Comparison of ENCODE assay signal across 18 mouse cellular contexts in genomic region chr19:20576984-20577383, GRCm38 (mm10).
DNase-seq lines count a peak whose midpoint lies in the region; ATAC-seq and TF ChIP-seq lines count a peak whose summit lies in the region.
"Had no signal": no experiment of that assay in that cellular context is flagged by ENCODE, and none has a peak within 500 bp of the region (broad histone marks: within the 10 kb centered on the region; RNA-seq: fewer than 3 reads in every experiment).

No protein-coding gene starts in this region.

- no peaks in the 10 kb centered on the region for H3K9me3 ChIP-seq in intestine, embryonic 14.5 days (ENCODE audit: control insufficient read depth, low read length)
- no peaks in the 10 kb centered on the region for H3K9me3 ChIP-seq in intestine, postnatal 0 days (ENCODE audit: control insufficient read depth)
- H3K9me3 ChIP-seq in lung, embryonic 16.5 days (ENCODE audit: control insufficient read depth, low read length), result no peaks in the 10 kb centered on the region
- no peaks in the 10 kb centered on the region for H3K9me3 ChIP-seq in intestine, embryonic 16.5 days (ENCODE audit: control insufficient read depth, low read length)
- H3K9me3 ChIP-seq: embryonic facial prominence, embryonic 12.5 days; forebrain, embryonic 15.5 days; heart, embryonic 13.5 days had no signal

- no peak for DNase-seq in intestine, embryonic 14.5 days (ENCODE audit: low spot score)
- no peak for DNase-seq in lung, postnatal 36 days
- peak; percentile 5 for DNase-seq in embryo, embryonic 10.5 days (ENCODE audit: low spot score)
- no peak for DNase-seq in right cerebral cortex, adult 18-20 months
- no peak for DNase-seq in layer of hippocampus, postnatal 10 days (ENCODE audit: low spot score in 2 of 2)
- DNase-seq: adrenal gland, postnatal 10 days; cerebellum, adult 11 months; cerebellum, adult 8-10 months; cerebellum, postnatal 25 days; gastrocnemius, postnatal 36 days; heart, adult 11 months; heart, postnatal 36 days had no signal

- H3K27ac ChIP-seq in intestine, embryonic 14.5 days (ENCODE audit: low read depth), result peak overlapping the region; percentile 77
- no peak overlapping the region for H3K27ac ChIP-seq in intestine, postnatal 0 days (ENCODE audit: low read depth, low read length)
- peak overlapping the region; percentile 69 for H3K27ac ChIP-seq in lung, embryonic 16.5 days (ENCODE audit: low read length)
- peak overlapping the region; percentile 61 for H3K27ac ChIP-seq in intestine, embryonic 16.5 days (ENCODE audit: low read length)
- H3K27ac ChIP-seq: embryonic facial prominence, embryonic 12.5 days; forebrain, embryonic 15.5 days; heart, embryonic 13.5 days had no signal

- TF ChIP-seq CTCF in intestine, postnatal 0 days (IDR thresholded peaks at IDR 0.05; ENCODE audit: low read depth), result no peak

- no peak overlapping the region for H3K4me2 ChIP-seq in intestine, embryonic 14.5 days (ENCODE audit: low read length)
- H3K4me2 ChIP-seq in intestine, postnatal 0 days (replicated peaks; ENCODE audit: low read depth), result no peak overlapping the region
- no peak overlapping the region for H3K4me2 ChIP-seq in lung, embryonic 16.5 days (ENCODE audit: low read depth, low read length)
- H3K4me2 ChIP-seq in intestine, embryonic 16.5 days (ENCODE audit: low read depth, low read length), result no peak overlapping the region
- H3K4me2 ChIP-seq: embryonic facial prominence, embryonic 12.5 days; forebrain, embryonic 15.5 days; heart, embryonic 13.5 days had no signal

- H3K36me3 ChIP-seq in intestine, embryonic 14.5 days (ENCODE audit: control insufficient read depth, insufficient read depth, low read length), result no peaks in the 10 kb centered on the region
- H3K36me3 ChIP-seq in intestine, postnatal 0 days (ENCODE audit: control insufficient read depth, insufficient read depth), result no peaks in the 10 kb centered on the region
- no peaks in the 10 kb centered on the region for H3K36me3 ChIP-seq in lung, embryonic 16.5 days (ENCODE audit: control insufficient read depth, insufficient read depth, low read length)
- H3K36me3 ChIP-seq in intestine, embryonic 16.5 days (ENCODE audit: control insufficient read depth, insufficient read depth, low read length), result no peaks in the 10 kb centered on the region
- H3K36me3 ChIP-seq: embryonic facial prominence, embryonic 12.5 days; forebrain, embryonic 15.5 days; heart, embryonic 13.5 days had no signal

- H3K9ac ChIP-seq in intestine, embryonic 14.5 days (ENCODE audit: low read length), result no peak overlapping the region
- no peak overlapping the region for H3K9ac ChIP-seq in intestine, postnatal 0 days (ENCODE audit: low read depth, low read length)
- H3K9ac ChIP-seq in lung, embryonic 16.5 days (ENCODE audit: low read length), result no peak overlapping the region
- no peak overlapping the region for H3K9ac ChIP-seq in intestine, embryonic 16.5 days (ENCODE audit: low read depth, low read length)
- H3K9ac ChIP-seq: embryonic facial prominence, embryonic 12.5 days; forebrain, embryonic 15.5 days; heart, embryonic 13.5 days had no signal

- H3K4me3 ChIP-seq in intestine, embryonic 14.5 days (ENCODE audit: low read depth, low read length), result no peak overlapping the region
- H3K4me3 ChIP-seq in intestine, postnatal 0 days (ENCODE audit: low read depth, low read length), result no peak overlapping the region
- no peak overlapping the region for H3K4me3 ChIP-seq in lung, embryonic 16.5 days (ENCODE audit: low read length)
- no peak overlapping the region for H3K4me3 ChIP-seq in intestine, embryonic 16.5 days (ENCODE audit: low read length)
- H3K4me3 ChIP-seq: embryonic facial prominence, embryonic 12.5 days; forebrain, embryonic 15.5 days; heart, embryonic 13.5 days had no signal

- no peaks in the 10 kb centered on the region for H3K27me3 ChIP-seq in intestine, embryonic 14.5 days (replicated peaks; ENCODE audit: control insufficient read depth, insufficient read depth, low read length)
- H3K27me3 ChIP-seq in intestine, postnatal 0 days (replicated peaks; ENCODE audit: control insufficient read depth, insufficient read depth, low read length), result no peaks in the 10 kb centered on the region
- H3K27me3 ChIP-seq in lung, embryonic 16.5 days (ENCODE audit: control insufficient read depth, insufficient read depth, low read depth, low read length), result no peaks in the 10 kb centered on the region
- H3K27me3 ChIP-seq in intestine, embryonic 16.5 days (replicated peaks; ENCODE audit: control insufficient read depth, insufficient read depth, low read length), result no peaks in the 10 kb centered on the region
- H3K27me3 ChIP-seq: embryonic facial prominence, embryonic 12.5 days; forebrain, embryonic 15.5 days; heart, embryonic 13.5 days had no signal

- peaks cover 6% of the 10 kb centered on the region; the same call in 1 of the 2 replicates for H3K4me1 ChIP-seq in intestine, embryonic 14.5 days (replicated peaks; ENCODE audit: control insufficient read depth, insufficient read depth, low read length)
- H3K4me1 ChIP-seq in intestine, postnatal 0 days (replicated peaks; ENCODE audit: control insufficient read depth, insufficient read depth, low read length), result no peaks in the 10 kb centered on the region
- peaks cover 6% of the 10 kb centered on the region; the same call in 1 of the 2 replicates for H3K4me1 ChIP-seq in lung, embryonic 16.5 days (replicated peaks; ENCODE audit: control insufficient read depth, insufficient read depth, low read length)
- H3K4me1 ChIP-seq in intestine, embryonic 16.5 days (ENCODE audit: control insufficient read depth, insufficient read depth, low read length), result peaks cover 5% of the 10 kb centered on the region; the same call in 1 of the 2 replicates
- H3K4me1 ChIP-seq: embryonic facial prominence, embryonic 12.5 days; forebrain, embryonic 15.5 days; heart, embryonic 13.5 days had no signal

- 53% methylated on average over 3 of the region's 3 CpGs for WGBS in intestine, embryonic 14.5 days
- WGBS in intestine, postnatal 0 days, result 52% methylated on average over 3 of the region's 3 CpGs
- WGBS in lung, embryonic 16.5 days, result 39% methylated on average over 3 of the region's 3 CpGs
- 51% methylated on average over 3 of the region's 3 CpGs for whole genome bisulfite sequencing in intestine, embryonic 16.5 days

- ATAC-seq in intestine, embryonic 14.5 days (replicated peaks; ENCODE audit: low FRiP score, low TSS enrichment, low read depth), result no peak
- no peak for ATAC-seq in intestine, postnatal 0 days
- ATAC-seq in lung, embryonic 16.5 days (ENCODE audit: low read depth), result peak; percentile 87
- peak; percentile 46; the same call in 1 of the 2 replicates for ATAC-seq in intestine, embryonic 16.5 days
- ATAC-seq: forebrain, embryonic 15.5 days had no signal

Comparison
In these comparisons a context has a peak if more than half of its experiments do, and no peak if none do; other contexts are left out.
1. ATAC-seq: peak in lung, embryonic 16.5 days (single experiment) and intestine, embryonic 16.5 days (single experiment); none in intestine, embryonic 14.5 days (single experiment) and intestine, postnatal 0 days (single experiment).